Mouse (Mus musculus): ENCODE data around the gene Alg9. TPM values are rescaled to one million over a fixed set of nuclear protein-coding genes. Genes with fewer than 3 reads are reported as not detected.

Gene Alg9
- 22.8 TPM for polyA plus RNA-seq (2017; shearing (Covaris generic))

DNA sequence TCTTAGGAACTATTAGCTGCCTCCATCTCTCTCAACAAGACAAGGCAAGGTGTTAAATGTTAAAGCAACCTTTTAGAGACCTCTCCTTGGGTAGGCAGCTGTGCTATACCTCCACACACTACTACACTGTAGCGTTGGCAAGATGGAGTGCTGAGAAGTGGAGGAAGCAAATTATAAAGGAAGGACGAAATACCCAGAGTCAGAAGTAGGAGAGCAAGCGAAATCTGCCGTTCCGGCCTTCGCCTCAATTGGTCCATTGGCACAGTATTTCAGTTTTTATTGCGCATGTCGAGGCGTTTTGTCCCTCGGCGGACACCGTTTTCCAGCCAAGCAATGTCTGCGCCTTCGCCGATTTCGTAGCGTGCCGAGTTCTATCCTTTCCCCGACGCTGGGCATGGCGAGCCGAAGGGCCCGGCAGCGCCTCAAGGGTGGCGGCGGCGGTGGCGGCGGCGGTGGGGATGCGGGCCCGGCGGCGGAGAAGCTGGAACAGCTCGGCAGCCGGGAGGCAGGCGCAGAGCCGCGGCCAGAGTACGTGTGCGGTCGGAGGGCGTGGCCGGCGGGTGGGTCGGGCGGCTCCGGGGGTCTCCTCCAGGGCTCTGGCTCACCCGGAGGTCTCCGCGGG is at the start of gene Alg9, which contains the start of gene 1110032A03Rik:
Alg9 (plus strand) TSS at position 29 of the 622 bp plus-strand sequence.
1110032A03Rik (minus strand) TSS at position 530 of the 622 bp plus-strand sequence.

DNA sequence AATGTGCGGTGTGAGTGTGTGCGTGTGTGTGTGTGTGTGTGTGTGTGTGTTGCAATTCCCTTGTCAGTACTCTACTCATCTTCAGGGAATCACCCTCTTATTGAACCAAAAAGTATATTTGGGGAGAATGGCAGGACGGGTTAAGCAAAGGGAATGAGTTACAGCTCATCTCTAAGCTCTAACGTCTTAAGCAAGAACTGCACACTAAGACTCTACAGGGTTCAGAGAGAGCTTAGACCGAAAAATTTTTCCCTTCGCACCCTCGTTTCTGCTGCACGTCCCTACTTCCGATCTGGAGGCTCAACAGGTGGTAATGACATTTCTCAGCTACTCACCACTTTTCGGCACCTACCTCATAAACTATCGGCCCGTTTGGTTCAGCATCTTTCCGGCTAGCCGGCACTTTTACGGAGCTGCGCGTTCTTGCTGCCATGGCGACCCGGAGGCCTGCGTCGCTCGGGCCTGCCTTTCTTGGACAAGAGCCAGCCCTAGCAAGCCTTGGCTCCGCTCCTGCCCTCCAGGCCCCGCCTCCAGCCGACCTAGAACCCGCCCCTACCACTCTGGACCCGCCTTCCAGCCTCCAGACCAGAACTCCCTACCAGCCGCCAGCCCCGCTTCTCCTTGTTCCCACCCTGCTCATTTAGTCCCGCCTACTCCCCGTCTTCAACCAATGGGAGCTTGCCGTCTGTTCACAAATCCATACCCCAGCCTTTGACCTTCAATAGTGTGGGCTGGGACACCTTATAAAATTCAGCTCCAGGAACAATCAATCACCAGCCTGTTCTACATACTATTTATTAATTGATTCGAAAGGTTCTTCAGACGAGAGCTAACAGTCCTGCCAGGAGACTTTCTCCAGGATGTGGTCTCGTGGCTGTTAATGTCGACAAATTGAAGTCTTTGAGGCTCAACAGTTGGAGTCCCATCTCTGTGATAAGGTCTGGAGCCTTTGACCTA is 35.6 kb upstream of the Alg9 start, which contains the start of gene Dixdc1:
Dixdc1 (minus strand) TSS at position 604 of the 957 bp plus-strand sequence.

DNA sequence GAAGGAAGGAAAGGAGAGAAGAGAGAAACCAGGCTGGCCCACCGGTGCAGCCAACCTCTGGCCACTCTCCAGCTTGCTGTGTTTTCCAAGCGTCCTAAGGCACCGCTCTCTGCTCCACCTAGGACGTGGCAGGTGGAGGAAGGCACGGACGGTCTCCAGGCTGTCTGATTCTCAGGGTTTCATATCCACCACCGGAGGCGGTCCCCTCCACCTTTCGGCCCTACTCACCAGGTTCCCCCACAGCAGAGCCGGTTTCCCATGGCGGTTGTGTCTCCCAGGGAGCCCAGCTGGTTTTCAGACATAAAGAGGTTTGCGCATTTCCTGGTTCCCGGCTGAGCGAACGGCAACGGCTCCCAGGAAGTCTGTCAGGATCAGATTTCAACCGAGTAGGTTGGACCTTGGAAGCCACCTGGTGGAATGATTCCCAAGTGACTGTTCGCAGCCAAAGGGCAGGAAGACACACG is 28.6 kb upstream of the Alg9 start, which contains the start of gene 2310030G06Rik:
2310030G06Rik (minus strand) TSS at position 323 of the 464 bp plus-strand sequence.

DNA sequence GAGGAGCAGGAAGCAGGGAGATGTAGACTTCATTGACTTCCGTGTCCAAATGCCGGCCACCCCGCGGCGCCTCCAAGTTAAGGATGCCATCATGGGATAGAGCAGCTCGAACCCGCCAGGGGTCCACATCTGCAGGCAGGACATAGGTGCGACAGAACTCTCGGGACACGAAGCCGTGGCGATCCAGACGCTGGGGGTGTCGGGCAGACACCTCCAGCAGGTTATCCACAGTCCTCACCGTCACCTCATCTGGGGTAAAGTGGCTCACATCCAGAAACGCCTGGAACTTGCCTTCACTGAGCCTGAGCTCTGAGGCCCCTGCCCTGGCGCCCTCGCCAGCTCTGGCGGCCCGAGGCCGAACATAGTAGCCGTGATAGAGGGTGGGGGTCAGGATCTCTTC is 23.5 kb upstream of the Alg9 start, which contains the start of gene Cryab:
Cryab (plus strand) TSS at position 3 of the 400 bp plus-strand sequence.

DNA sequence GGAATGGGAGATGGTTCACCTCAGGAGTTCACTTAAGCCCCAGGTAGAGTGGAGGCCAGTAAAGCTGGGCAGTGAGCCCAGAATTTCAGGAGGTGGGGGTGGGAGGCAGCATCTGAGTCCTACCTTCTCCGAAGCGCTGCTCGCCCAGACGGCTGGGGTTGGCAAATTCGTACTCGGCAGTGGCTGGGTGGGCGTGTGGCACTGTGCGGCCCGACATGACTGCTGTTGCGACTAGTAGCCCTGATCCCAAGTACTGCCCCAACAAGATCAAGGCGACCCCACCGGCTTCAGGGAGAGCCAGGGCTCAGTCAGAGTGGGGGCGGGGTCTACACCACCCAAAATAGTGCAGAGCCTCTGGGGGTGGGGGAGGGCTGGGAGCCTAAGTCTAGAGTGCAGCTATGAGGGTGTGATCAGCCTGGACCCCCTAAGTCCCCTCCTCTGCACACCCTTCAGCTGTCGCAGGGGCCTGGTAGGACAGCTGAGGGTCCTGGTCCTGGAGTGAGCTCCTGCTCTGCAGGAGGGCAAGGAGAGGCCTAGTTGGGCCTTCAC is 22.7 kb upstream of the Alg9 start, which contains the start of gene Hspb2:
Hspb2 (minus strand) TSS at position 301 of the 549 bp plus-strand sequence.

GRCm38 (mm10) chr9:50768107-50769002 is 6.5 kb upstream of the Alg9 start, which contains the start of gene Fdxacb1:
TSS of gene Fdxacb1 (plus strand) at chr9:50768236.

DNA sequence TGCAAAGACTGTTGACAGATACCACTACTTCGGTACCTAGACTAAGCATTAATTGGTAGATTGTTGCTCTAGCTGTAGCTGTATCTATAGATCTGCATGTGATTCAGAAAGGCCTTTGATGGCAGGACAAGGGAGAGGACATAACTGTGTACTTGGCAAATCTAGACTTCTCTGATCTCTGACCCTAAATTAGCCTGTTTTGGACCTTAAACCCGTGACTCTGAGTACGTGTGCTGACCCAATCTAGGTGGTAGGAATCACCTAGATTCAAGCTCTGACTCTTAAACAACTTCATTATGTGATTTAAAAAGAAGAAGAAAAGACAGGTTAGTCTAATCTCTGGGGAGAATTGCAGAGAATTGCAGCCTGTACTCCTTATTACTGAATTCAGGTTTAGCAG is 70.3 kb downstream of the Alg9 start, which contains the start of gene Ppp2r1b:
Ppp2r1b (plus strand) TSS at position 221 of the 400 bp plus-strand sequence.

Other genes starting within 250 kb of the Alg9 start
- 42.5 TPM for gene Pts, start 246.3 kb upstream of the Alg9 start, polyA plus RNA-seq (2017; shearing (Covaris generic))
- 3.3 TPM for gene Il18, start 220.2 kb upstream of the Alg9 start, polyA plus RNA-seq (2017; shearing (Covaris generic))
- 0.18 TPM for gene Bco2, start 219.8 kb upstream of the Alg9 start, polyA plus RNA-seq (2017; shearing (Covaris generic))
- gene Tex12, start 213.7 kb upstream of the Alg9 start, polyA plus RNA-seq (2017; shearing (Covaris generic)): not detected
- 101 TPM for gene Sdhd, start 171.2 kb upstream of the Alg9 start, polyA plus RNA-seq (2017; shearing (Covaris generic))
- 61.0 TPM for gene Timm8b, start 171.1 kb upstream of the Alg9 start, polyA plus RNA-seq (2017; shearing (Covaris generic))
- 2.7 TPM for gene Pih1d2, start 157.7 kb upstream of the Alg9 start, polyA plus RNA-seq (2017; shearing (Covaris generic))
- 27.3 TPM for gene Nkapd1, start 157.6 kb upstream of the Alg9 start, polyA plus RNA-seq (2017; shearing (Covaris generic))
- 33.5 TPM for gene Dlat, start 115.2 kb upstream of the Alg9 start, polyA plus RNA-seq (2017; shearing (Covaris generic))
- gene Dixdc1, start 35.5 kb upstream of the Alg9 start, polyA plus RNA-seq (2017; shearing (Covaris generic)): not detected
- gene 2310030G06Rik, start 28.5 kb upstream of the Alg9 start, polyA plus RNA-seq (2017; shearing (Covaris generic)): not detected
- not detected for gene Cryab, start 23.7 kb upstream of the Alg9 start, polyA plus RNA-seq (2017; shearing (Covaris generic))
- not detected for gene Hspb2, start 22.7 kb upstream of the Alg9 start, polyA plus RNA-seq (2017; shearing (Covaris generic))
- gene Fdxacb1, start 6.8 kb upstream of the Alg9 start, polyA plus RNA-seq (2017; shearing (Covaris generic)): 6.9 TPM
- 8.7 TPM for gene 1110032A03Rik, start 501 bp downstream of the Alg9 start, polyA plus RNA-seq (2017; shearing (Covaris generic))
- 43.9 TPM for gene Ppp2r1b, start 70.3 kb downstream of the Alg9 start, polyA plus RNA-seq (2017; shearing (Covaris generic))
- gene Sik2, start 234.1 kb downstream of the Alg9 start, polyA plus RNA-seq (2017; shearing (Covaris generic)): 47.6 TPM